Mouse (Mus musculus): ENCODE measurements at regions not wholly inside any gene's neighbourhood (a gene's known extent, or its start where the extent isn't known, plus 50 kb on each side); places are given as distances from the start of the nearest gene placed in this dataset.

DNA sequence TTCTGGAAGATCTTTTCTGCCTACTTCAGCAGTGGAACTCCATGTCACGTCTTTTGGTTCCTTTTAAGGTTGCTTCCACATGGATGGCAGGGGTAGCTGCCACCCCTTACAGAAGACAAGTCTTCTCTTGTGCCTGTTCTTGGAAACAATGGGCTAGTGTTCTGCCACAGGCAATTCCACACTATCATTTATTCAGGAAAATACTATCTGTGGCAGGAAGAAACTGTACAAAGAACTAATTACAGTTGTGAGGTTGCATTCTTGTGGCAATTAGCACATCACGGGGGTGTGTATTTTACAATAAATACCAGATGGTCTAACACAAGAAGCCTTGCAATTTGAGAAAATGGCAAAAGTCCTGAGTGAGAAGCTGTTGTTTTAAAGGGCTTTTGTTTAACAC is 489.8 kb downstream of the Ccdc50 start:
- no peak for DNase-seq

DNA sequence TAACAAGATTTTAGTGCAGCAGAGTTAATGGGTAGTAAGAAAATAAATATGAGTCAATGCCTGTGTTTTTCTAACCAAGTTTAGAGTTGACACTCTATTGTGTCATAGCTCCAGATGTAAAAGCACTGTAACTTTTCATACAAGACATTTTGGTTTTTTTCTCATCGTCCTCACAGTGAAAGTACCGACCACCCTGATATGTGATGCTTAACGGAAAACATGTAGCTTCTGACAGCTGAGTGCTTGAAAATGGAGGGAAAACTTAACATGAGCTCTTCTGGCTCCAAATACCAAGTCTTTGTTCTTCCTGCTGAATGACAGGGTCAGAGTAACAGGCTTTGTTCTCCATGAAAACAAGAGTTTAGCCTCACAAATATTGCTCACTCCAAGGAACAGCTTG is 490.3 kb downstream of the Ccdc50 start:
- DNase-seq: no peak

DNA sequence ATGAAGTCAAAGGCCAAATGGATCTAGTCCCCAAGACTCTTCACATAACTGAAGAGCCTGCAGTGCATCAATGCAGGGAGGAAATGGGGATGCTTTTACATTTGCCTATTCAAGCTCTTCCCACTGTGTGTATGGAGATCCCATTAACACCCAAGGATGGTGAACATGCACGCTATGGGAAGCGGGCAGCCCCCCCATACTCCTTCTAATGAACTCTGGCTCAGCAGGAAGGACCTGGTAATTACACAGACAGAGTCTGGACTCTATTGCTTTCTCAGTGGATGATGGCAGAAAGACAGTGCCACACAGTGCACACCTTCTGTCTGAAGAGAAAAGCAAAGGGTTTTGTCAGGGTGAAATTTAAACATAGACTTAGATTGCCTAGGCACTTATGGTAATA is 495.7 kb downstream of the Ccdc50 start:
- DNase-seq: no peak

DNA sequence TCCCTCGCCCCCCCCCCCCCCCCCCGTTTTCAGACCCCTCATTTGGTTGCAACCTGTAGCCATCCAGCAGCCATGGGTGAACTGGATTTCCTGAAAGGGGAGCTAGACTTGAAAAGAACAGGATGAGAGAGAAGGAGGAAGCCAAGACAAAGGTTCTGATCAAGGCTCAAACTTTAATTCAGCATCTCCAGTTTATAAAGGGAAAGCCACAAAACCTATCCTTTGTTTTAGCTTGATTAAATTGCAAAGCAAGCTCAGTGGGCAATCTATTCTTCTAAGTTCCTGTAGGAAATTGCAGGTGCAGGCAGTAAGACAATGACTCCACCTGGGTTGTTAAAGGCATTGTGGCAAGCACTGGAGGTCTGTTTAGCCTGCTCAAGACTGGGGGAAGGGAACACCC is 517.4 kb downstream of the Ccdc50 start:
- no peak for DNase-seq

DNA sequence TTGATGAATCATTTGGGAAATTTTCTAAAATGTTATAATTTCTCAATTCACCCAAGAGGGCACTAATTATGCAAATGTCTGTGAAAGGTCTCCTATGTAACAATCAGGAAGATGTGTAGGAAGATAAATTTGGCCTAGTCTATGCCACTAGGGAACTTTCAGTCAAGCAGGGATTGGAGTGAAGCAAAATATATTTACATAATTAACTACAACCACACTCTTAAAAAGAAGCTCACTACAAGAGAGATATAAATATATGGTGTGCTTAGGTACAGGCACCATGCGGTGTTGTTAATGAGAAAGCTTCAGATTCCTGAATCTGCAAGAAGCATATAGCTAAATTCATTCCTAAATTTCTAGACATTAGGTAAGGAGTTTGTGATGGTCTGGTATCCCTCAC is 526.8 kb downstream of the Ccdc50 start:
- no peak for DNase-seq

DNA sequence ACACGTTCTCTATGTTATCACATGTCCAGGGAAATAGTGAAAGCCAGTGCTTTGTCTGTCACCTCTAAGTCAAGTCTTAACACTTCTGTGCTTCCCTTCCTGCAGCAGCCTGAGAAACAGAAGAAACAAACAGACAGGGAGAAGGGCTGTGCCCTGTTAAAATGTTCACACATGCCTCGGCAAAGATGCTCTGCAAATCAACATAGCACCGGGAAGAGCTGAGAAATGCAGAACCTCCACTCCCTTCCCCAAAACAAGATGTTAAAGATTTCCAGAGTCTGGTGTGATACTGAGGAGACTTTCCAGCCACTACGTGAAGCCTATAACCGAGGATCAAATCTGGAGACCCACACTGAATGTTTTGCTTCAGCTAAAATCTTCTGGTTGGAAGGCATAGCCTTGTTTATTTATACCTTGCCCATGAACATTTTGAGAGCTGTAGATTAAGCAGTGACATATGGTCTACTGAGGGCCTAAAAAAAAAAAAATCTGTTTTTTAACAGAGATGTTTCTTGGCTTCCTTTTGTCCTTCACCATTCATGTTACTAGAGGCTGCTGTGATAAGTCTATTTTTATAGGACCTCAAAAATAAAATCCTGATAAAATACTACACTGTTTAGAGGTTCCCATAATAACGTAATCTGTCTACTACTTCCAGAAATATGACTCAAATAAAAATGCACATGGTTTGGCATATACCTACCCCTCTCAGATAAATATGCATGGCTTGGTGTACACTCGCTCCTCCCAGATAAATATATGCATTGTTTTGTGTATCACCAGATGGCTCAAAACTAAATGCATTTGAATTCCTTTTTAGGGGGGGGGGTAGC is 537.1 kb downstream of the Ccdc50 start:
- DNase-seq: no peak

DNA sequence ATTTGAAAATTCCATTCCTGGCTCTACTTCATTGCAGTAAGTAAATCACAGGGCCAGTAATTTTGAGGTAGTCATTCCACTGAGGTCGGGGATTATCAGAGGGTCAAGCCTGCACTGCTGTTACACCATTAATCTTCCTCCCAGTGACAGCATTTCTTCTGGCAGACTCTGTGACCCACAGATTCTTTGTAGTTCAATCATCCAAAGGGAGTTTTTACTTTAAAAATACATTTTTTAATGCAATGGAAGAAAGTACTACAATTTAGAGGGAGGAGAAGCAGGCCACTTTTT is 537.6 kb downstream of the Ccdc50 start:
- DNase-seq: no peak

DNA sequence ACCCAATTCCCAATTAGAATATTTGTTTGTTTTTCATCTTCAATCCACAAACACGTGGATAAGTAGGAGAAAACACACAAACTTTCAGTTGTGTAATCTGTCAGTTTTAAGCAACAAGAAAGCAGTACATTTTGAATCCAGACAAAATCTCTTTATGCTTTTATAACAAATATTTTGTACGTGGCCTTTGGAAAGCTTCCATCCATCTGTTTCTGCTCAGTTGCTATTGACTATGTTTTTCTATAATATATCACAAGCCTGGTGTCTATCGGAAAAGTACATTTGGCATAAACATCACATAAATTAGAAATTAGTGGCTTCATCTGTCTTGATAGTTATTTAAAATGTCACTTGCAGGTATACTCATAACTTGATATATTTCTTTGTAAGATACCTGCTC is 560.6 kb downstream of the Ccdc50 start:
- no peak for DNase-seq

DNA sequence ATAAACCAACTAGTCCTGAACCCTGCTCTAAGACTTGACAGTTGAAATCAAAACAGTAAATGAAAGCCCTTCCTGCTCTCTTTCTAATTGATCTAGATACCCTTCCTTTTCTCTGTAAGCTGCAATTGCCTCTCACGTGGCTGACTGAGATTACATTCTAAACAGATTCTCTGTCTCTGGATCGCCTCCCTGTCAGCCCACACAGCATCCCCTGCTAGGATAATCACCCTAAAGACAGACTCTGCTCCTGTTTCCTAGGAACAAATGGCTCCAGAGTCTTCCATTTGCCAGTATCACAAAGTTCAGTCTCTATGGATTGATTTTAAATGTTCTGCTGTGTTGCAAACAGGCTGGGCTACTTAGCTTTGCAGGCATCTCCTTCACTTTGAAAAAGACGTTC is 561.1 kb downstream of the Ccdc50 start:
- DNase-seq: no peak

DNA sequence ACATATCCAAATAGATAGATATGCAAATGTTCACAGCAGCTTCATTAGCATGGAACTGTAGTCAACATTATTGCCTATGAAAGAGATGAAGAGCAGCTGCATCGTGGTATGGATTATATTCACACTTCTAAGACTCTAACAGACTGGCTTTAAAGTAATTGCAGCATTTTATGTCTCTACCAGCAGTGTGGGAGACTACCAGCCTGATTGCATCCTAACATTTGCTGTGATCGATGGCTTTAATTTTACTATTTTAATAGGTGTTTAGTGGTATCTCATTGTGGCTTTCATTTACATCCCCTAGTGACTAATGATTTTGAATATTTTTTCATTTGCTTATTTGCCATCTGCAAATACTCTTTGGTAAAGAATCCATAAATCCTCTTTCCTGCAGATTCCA is 574.1 kb downstream of the Ccdc50 start:
- no peak for DNase-seq

DNA sequence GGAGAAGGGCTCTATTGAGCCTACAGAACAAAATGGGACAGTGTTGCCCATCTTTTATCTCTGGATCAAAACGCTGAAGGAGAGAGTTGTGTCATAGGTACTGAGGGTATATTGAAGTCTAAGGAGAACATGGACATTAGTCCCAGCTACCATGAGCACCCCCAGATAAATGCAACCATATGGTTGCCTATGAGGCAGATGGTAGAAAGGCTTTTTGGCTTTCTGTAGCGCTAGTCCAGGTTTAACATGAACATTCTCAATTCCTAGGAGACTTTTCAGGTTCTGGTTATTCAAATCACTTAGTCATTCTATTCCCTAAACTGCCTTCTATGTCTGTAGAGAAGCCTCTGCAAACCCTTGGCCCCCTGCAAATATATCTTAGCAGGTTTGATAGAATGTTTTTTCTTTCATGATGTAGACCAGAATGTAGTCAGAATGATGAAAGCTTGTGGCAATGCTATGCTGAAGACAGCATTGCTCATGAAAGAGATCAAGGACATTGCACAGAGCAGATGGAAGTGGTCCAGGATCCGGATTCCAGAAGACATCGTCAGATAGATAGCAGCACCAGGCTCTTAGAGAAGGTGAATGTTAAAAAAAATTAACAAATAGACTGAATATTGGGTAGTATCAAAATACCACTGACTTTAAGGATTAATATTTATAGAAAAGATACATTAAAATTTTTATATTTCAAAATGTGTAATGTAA is 590.2 kb downstream of the Ccdc50 start:
- peak; percentile 57 for DNase-seq

DNA sequence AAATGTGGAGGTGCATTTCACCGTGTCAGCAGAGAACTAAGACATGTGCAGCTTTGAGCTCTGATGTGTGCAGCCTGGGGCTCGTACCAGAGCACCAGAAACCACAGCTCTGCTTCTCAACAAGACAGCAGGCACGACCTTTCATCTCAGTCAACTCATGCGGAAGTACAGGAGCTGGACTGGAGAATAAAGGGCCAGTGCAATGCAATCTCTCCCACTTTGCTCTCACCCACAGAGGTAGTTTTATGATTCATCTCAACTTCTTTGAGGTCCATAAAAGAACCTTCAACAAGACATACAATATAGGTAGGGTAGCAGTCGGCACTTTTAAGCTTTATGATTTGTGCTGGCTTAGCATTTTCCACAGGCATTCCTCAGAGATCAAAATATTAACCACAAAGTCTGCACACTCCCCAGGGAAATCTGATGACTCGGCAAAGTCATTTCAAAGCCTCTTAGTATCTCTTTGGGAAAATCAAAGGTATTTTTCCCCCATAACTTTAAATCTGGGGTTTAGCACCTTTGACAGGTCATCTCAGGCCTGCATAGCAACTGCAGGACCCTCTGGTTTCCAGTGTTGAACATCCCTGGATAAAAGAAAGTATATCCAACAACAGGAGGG is 626.7 kb downstream of the Ccdc50 start:
- no peak for DNase-seq

DNA sequence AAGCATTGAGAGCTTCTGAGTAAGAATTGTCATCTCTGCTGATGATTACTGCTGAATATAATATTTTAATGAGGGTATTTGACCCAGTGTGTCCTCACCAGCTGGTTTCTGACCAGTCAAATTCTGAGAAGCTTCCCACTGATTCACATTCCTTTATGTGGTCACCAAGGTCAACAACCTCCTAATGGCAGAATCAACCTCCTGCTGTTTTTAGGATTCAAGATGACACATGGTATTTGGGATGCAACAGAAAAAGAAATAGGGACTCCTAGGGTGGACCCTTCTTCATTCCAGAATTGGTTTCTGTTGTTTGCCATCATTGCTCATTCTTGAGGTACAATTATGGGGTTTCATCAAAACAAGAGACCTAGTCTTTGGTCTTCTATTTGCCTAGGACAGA is 629.6 kb downstream of the Ccdc50 start:
- DNase-seq: no peak

DNA sequence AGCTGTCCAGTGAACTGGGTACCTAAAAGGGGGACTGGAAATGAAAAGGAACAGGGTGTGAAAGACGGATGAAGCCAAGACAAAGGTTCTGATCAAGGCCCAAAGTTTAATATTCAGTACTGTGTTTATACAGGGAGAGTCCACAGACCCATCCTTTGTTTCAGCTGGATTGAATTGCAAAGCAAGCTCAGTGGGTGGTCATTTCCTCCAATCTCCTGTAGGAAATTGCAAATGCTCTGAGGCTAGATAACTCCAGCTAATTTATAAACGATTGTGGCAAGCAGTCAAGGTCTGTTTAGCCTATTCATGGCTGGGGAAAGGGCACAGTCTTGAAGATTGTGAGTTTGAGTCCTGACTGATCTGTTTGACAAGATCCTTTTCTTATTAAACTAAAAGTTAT is 650.3 kb downstream of the Ccdc50 start:
- DNase-seq: no peak

DNA sequence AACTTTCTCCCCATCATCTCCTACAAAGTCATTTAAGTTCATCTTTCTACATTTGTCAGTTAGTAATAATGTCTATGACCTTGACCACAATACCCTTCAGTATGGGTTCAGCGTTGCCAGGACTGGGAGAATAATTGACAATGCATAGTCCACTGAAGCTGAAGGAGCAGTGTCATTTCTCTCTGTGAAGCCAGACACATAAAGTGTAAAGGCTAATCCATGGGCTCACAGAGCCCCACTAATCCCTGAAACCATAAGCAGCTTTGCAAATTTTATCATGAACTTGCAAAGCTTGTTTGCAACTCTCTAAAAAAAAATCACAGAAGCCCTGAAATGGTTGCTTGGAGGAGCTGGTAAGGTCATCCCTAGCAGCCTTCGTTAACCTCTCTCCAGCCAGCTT is 654.4 kb downstream of the Ccdc50 start:
- no peak for DNase-seq

DNA sequence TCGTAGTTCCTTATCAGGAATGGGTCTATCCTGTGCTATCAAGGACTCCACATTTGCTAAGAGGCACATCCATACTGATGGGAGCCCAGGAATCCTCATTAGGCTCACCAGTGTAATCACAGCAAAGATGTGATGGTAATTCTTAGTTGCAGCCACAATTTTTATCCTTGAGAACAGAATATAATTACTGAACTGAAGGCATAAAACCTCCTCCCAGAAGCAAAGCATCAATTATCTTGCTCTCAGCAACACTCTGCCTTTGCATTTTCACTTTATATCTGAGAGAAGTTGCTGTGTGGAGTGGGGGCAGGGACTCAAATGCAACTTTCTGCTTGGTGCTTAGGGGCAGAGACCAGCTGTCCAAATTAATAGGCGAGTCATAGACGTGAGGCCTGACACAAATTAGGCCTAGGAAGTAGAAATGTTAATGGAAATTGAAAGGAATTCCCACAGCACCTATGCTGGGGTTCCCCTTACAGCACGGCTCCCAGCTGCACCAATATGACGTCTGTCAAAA is 676.2 kb downstream of the Ccdc50 start:
- DNase-seq: no peak

DNA sequence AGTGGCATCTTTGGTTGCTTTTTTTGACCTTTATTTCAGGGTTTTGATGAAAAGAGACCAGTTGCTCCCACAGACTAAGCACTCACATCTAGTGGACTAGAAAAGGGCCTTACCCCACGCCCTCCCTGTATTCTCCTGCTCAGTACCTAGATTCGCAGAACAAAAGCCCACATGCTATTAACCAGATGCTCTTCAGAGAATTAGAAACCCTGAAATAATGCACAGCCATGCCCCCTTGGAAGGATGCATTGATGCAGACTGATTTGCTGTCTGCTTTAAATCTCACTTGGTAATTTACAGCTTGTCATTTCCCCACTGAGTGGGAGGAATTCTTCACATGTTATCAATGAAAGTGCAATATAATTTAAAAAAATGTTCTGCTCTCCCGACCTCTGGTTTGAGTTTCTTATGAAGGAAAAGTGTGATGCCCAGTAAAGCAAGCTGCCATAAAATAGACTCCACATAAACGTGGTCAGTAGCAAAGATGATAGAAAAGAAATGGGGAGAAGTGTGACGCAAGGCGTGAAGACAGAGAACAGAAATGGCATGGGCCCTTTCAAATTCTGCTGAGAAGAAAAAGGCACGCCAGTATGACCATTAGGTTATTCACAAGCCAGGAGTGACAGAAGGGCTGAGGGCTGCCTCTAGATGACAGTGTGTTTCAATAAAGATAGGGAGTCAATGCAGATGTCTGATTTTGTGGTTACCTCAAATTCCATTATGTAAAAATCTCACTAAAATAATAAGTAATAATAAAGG is 669.8 kb downstream of the Fgf12 start:
- DNase-seq: no peak

DNA sequence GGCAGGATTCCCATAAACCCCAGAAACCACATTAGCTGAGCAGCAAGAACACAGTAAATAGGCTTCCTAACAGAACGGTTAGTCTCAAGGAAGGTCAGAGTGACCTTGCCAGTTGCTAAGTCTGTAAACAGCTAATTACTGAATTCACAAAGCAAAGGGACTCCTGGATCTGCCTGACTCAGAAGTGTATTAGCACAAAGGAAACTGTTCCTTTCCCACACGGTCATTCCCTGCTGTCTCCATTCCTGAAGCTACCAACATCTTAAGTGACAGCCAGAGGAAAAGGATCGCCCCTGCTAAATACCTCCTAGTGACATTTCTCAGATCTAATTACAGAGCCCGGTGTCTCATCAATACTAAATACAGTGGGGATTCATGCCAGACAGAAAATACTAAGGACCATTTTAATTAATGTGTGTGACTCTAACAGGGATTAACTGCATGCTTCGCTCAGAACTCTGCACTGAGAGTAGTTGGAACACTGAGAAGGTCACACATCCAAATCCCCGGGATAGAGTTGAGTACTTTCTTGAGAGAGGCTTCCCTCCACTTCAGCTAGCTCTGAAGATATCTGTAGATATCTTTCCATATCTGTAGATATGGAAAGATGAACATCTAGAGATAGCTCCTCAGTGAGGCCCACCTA is 663.3 kb downstream of the Fgf12 start:
- no peak for DNase-seq

DNA sequence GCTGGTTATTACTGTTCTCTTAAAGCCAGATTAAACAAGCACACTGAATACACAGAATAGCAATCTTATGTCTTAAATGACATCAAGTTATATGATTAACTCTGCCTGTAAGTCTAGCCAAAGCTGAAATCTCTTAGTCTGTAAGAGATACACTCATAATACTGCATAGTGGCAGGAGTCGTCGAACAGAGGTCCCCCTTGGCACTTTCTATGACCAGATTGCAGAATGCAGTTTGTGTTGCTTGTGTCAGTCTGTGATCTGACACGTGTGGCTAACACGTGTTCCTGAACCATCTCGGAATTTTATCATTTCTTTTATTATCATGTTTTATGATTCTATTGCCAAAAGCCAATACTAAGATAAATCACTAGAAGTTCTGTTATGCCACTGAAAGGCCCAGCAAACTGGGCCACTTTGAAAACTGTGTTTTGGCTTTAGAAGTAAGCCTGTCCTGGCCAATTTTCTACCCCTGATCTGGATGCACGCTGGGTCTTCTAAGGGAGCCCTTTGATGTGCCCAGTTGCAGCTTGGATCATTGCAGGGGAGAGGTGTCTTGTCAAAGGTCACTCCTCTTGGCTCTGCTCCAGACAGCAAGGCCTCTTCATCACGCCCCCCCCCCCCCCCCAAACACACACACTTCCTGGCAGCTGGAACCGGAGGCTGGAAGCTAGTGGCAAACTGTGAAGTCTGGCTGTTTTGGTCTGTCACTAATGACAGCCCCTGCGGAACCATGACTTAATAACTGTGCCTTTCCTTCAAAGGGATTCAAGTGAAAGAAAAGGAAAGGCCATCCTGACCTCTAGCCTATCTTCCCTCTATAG is 648.4 kb downstream of the Fgf12 start:
- DNase-seq: no peak

DNA sequence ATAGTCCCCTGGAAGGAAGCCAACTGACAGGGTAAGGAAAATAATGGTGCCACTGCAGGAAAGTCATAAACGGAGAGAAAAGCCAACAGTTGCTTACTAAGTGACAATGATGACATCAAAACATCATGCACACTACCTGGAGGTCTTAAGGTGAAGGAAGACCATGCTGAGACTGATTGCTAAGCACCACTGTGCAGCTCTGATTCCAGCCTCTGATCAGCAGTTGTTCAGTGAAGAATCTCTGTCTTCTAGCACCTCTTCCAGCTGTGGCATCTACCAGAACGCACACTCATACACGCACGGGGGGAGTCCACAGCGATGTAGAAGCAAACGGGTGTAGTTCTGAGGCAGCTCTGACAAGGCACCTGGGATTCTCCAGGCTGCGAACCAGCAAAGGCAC is 647.8 kb downstream of the Fgf12 start:
- DNase-seq: no peak

DNA sequence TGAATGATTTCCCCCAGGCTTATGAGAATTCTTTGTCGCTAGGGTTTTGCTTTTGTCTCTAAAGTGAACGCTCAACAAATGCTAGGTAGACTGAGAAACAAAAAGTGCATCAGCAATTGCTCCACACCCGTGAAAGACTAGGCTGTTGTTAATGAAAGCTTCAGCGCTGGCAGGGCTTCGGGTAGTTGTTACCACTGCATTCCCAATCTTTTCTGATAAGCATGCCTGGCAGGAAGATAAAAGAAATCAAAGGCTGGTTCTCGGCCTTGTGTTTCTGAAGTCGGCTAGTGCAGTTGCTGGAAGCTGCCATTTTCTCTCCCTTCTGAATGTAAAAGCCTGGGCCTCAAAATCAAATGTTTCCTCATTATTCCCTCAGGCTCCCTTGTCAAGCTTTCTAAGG is 647.0 kb downstream of the Fgf12 start:
- no peak for DNase-seq

Data from adrenal gland, postnatal 25 days (tissue).